Mouse (Mus musculus): ENCODE measurements around the gene Tmem196. TPM values are rescaled to one million over a fixed set of nuclear protein-coding genes. Genes with fewer than 3 reads are reported as not detected.

Gene Tmem196
- 1 to 10 TPM in 2 of 4 experiments, under 1 TPM in 2; 0.44 to 1.7 (median 1.1) TPM for total RNA-seq (2022)

- DNase-seq (ENCODE audit: low spot score), result no peak
Observed at GRCm38 (mm10) chr12:119945589-119946310, at the start of gene Tmem196. Tmem196 (plus strand) TSS chr12:119945822.

- no peak for DNase-seq (ENCODE audit: low spot score)
Observed at GRCm38 (mm10) chr12:119946311-119946692, 680 bp downstream of the Tmem196 start.

- no peak for DNase-seq (ENCODE audit: low spot score)
Observed at GRCm38 (mm10) chr12:119957041-119957440, 11.4 kb downstream of the Tmem196 start.

- DNase-seq (ENCODE audit: low spot score), result peak; percentile 66
Observed at GRCm38 (mm10) chr12:119960730-119961129, 15.1 kb downstream of the Tmem196 start.

- DNase-seq (ENCODE audit: low spot score), result no peak
Observed at GRCm38 (mm10) chr12:119965373-119965772, 19.8 kb downstream of the Tmem196 start.

- DNase-seq (ENCODE audit: low spot score), result no peak
Observed at GRCm38 (mm10) chr12:119970068-119970467, 24.4 kb downstream of the Tmem196 start.

GRCm38 (mm10) chr12:119981731-119982130, 36.1 kb downstream of the Tmem196 start:
- peak; percentile 41 for DNase-seq (ENCODE audit: low spot score)

GRCm38 (mm10) chr12:119998267-119998666, 52.6 kb downstream of the Tmem196 start:
- DNase-seq (ENCODE audit: low spot score), result no peak

GRCm38 (mm10) chr12:120004280-120004679, 58.7 kb downstream of the Tmem196 start:
- no peak for DNase-seq (ENCODE audit: low spot score)

GRCm38 (mm10) chr12:120014768-120015167, 69.1 kb downstream of the Tmem196 start:
- no peak for DNase-seq (ENCODE audit: low spot score)

- no peak for DNase-seq (ENCODE audit: low spot score)
Observed at GRCm38 (mm10) chr12:120015201-120015600, 69.6 kb downstream of the Tmem196 start.

GRCm38 (mm10) chr12:120028089-120028959, 82.7 kb downstream of the Tmem196 start:
- DNase-seq (ENCODE audit: low spot score), result peak; percentile 83

Measured in heart, adult 8-10 months (tissue).